Mouse (Mus musculus): ENCODE data around the gene Rnf25. TPM values are rescaled to one million over a fixed set of nuclear protein-coding genes. Genes with fewer than 3 reads are reported as not detected.
A peak's percentile ranks its signal among the peaks of the same experiment; 100 is the strongest.

The Rnf25 gene
- 9.4 and 10.6 TPM in 2 replicates for polyA plus RNA-seq (2014; fragmentation: Nextera tagmentation; extraction: Ambion mirVana)

DNA sequence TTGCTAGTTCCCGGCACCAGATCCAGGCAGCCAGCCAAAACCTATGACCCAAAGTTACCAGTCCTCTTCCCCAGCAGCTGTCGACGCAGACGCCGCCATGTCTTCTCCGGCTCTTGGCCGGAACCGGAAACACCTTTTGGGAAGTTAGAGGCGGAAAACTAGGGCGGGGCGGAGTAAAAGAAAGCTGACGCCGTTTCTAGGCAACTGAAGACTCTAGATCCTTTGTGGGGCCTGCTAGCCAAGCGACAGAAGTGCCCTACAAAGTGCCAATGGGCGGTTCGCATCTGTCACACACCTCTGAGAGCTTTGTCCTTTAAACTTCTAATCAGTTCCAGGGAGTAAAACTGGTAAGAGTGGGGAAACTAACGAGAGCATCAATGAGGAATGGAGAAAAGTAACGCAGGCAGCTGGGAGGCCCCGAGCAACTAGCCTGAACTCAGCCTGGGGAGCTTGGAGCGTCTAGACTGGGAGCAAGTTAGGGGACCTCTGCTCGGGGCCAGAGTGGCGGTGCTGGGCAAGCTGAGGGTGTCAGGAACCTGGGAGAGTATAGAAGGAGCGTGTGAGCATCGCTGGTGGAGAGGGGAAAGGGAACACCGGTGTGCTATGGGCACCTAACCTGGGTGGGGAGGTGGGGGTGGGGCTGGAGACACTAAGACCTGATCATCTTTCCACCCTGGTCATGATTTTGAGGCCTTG is at the start of gene Rnf25, which contains the start of gene Stk36:
TSS of gene Rnf25 (minus strand) at position 131 of the 696 bp plus-strand sequence.
TSS of gene Stk36 (plus strand) at position 179 of the 696 bp plus-strand sequence.
- Histone ChIP-seq H3K4me3 (ENCODE audit: low read depth, low read length) (peak within 1 kb of the TSS; percentile 78), H3K27ac (ENCODE audit: low read depth, low read length) (peak within 1 kb of the TSS; percentile 53), H3K4me2 (ENCODE audit: low read depth, low read length) (peak within 1 kb of the TSS; percentile 84), H3K9me3 (ENCODE audit: control insufficient read depth, low read length) (no peaks in the 10 kb centered on the region), H3K27me3 (ENCODE audit: control insufficient read depth, insufficient read depth, low read length) (no peaks in the 10 kb centered on the region), H3K9ac (replicated peaks; ENCODE audit: low read depth, low read length) (peak within 1 kb of the TSS; percentile 79), H3K4me1 (ENCODE audit: control insufficient read depth, insufficient read depth, low read length) (peaks cover 15% of the 10 kb centered on the region), H3K36me3 (ENCODE audit: control insufficient read depth, insufficient read depth, low read length) (peaks cover 16% of the 10 kb centered on the region)
- ATAC-seq (ENCODE audit: low read depth): peak; percentile 92
- WGBS: 8% methylated on average over 25 of the region's 25 CpGs

DNA sequence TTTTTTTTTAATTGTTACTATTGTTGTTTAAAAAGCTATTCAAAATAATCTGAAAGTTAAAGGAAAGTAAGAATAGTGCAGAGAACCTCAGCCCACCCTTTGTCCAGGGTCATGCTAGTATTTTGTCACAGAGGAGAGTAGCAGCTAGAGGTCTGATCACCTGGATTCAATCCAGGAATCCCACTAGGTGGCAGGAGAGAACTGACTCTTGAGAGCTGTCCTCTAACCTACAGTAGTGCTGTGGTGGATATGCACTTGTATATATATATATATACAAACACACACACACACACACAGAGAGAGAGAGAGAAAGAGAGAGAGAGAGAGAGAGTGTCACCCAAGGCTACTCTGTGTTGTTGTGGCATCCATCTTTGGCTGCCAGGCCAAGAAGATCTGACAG is 42.7 kb upstream of the Rnf25 start:
- H3K4me2 ChIP-seq (ENCODE audit: low read depth, low read length): no peak overlapping the region
- no peak overlapping the region for H3K9ac ChIP-seq (replicated peaks; ENCODE audit: low read depth, low read length)
- H3K9me3 ChIP-seq (ENCODE audit: control insufficient read depth, low read length): no peaks in the 10 kb centered on the region
- H3K36me3 ChIP-seq (ENCODE audit: control insufficient read depth, insufficient read depth, low read length): no peaks in the 10 kb centered on the region
- ATAC-seq (ENCODE audit: low read depth): no peak
- no peaks in the 10 kb centered on the region for H3K4me1 ChIP-seq (ENCODE audit: control insufficient read depth, insufficient read depth, low read length)
- no peaks in the 10 kb centered on the region for H3K27me3 ChIP-seq (ENCODE audit: control insufficient read depth, insufficient read depth, low read length)
- no peak overlapping the region for H3K4me3 ChIP-seq (ENCODE audit: low read depth, low read length)
- H3K27ac ChIP-seq (ENCODE audit: low read depth, low read length): no peak overlapping the region

DNA sequence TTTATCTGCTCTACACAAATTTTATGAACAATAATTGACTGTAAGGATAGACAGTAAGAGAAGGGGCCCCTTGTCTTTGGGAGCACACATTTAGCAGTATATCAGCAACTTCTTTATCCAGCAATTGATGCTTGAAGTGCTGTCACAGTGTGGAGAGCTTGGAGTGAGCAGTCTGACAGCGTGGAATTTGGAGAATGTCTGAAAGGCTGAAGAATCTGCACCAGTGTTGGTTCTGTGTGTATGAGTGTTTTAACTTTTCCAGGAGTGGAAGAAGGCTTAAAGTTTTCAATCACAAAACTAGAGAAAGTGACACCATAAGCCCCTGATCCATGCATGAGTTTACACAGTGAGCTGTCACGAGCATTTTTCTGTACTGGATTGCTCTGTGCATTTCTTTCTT is 42.3 kb upstream of the Rnf25 start:
- H3K4me3 ChIP-seq (ENCODE audit: low read depth, low read length): no peak overlapping the region
- ATAC-seq (ENCODE audit: low read depth): no peak
- H3K9me3 ChIP-seq (ENCODE audit: control insufficient read depth, low read length): no peaks in the 10 kb centered on the region
- H3K27me3 ChIP-seq (ENCODE audit: control insufficient read depth, insufficient read depth, low read length): no peaks in the 10 kb centered on the region
- H3K27ac ChIP-seq (ENCODE audit: low read depth, low read length): no peak overlapping the region
- H3K36me3 ChIP-seq (ENCODE audit: control insufficient read depth, insufficient read depth, low read length): no peaks in the 10 kb centered on the region
- no peak overlapping the region for H3K9ac ChIP-seq (replicated peaks; ENCODE audit: low read depth, low read length)
- no peaks in the 10 kb centered on the region for H3K4me1 ChIP-seq (ENCODE audit: control insufficient read depth, insufficient read depth, low read length)
- no peak overlapping the region for H3K4me2 ChIP-seq (ENCODE audit: low read depth, low read length)
- 87% methylated on average over 2 of the region's 2 CpGs for WGBS

DNA sequence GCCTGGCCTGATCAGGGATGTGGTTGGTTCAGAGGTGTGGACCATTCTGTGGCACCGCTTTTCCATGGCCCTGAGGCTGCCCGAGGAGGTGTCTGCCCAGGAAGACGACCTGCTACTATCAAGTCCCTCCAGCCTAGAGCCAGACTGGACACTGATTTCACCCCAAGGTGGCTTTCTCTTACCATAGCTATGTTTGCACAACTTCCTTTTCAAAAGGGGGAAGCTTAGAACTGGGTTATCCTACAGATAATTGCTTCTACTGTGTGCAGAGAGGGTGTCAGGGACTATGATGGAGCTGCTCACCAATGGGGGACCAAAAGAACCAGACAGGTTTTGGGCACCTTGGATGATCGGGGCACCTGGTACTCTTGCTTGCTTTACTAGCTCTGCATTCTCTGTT is 31.5 kb upstream of the Rnf25 start:
- no peak for ATAC-seq (ENCODE audit: low read depth)
- no peak overlapping the region for H3K27ac ChIP-seq (ENCODE audit: low read depth, low read length)
- no peaks in the 10 kb centered on the region for H3K4me1 ChIP-seq (ENCODE audit: control insufficient read depth, insufficient read depth, low read length)
- H3K4me3 ChIP-seq (ENCODE audit: low read depth, low read length): no peak overlapping the region
- no peak overlapping the region for H3K4me2 ChIP-seq (ENCODE audit: low read depth, low read length)
- H3K9ac ChIP-seq (replicated peaks; ENCODE audit: low read depth, low read length): no peak overlapping the region
- H3K9me3 ChIP-seq (ENCODE audit: control insufficient read depth, low read length): no peaks in the 10 kb centered on the region
- no peaks in the 10 kb centered on the region for H3K27me3 ChIP-seq (ENCODE audit: control insufficient read depth, insufficient read depth, low read length)
- peaks cover 15% of the 10 kb centered on the region for H3K36me3 ChIP-seq (ENCODE audit: control insufficient read depth, insufficient read depth, low read length)
- 92% methylated on average over 4 of the region's 4 CpGs for WGBS

GRCm38 (mm10) chr1:74628001-74628400 is 26.8 kb upstream of the Rnf25 start:
- Histone ChIP-seq H3K4me1 (ENCODE audit: control insufficient read depth, insufficient read depth, low read length) (no peaks in the 10 kb centered on the region), H3K9ac (replicated peaks; ENCODE audit: low read depth, low read length) (no peak overlapping the region), H3K27ac (ENCODE audit: low read depth, low read length) (no peak overlapping the region), H3K27me3 (ENCODE audit: control insufficient read depth, insufficient read depth, low read length) (no peaks in the 10 kb centered on the region), H3K36me3 (ENCODE audit: control insufficient read depth, insufficient read depth, low read length) (peaks cover 24% of the 10 kb centered on the region), H3K4me2 (ENCODE audit: low read depth, low read length) (no peak overlapping the region), H3K4me3 (ENCODE audit: low read depth, low read length) (no peak overlapping the region), H3K9me3 (ENCODE audit: control insufficient read depth, low read length) (no peaks in the 10 kb centered on the region)
- 43% methylated on average over 7 of the region's 7 CpGs for WGBS
- ATAC-seq (ENCODE audit: low read depth): no peak

- no peak for ATAC-seq (ENCODE audit: low read depth)
- no peak overlapping the region for H3K9ac ChIP-seq (replicated peaks; ENCODE audit: low read depth, low read length)
- H3K4me3 ChIP-seq (ENCODE audit: low read depth, low read length): no peak overlapping the region
- no peaks in the 10 kb centered on the region for H3K4me1 ChIP-seq (ENCODE audit: control insufficient read depth, insufficient read depth, low read length)
- no peaks in the 10 kb centered on the region for H3K27me3 ChIP-seq (ENCODE audit: control insufficient read depth, insufficient read depth, low read length)
- 94% methylated on average over 4 of the region's 4 CpGs for WGBS
- H3K9me3 ChIP-seq (ENCODE audit: control insufficient read depth, low read length): no peaks in the 10 kb centered on the region
- H3K27ac ChIP-seq (ENCODE audit: low read depth, low read length): no peak overlapping the region
- peaks cover 24% of the 10 kb centered on the region for H3K36me3 ChIP-seq (ENCODE audit: control insufficient read depth, insufficient read depth, low read length)
- no peak overlapping the region for H3K4me2 ChIP-seq (ENCODE audit: low read depth, low read length)
Observed at GRCm38 (mm10) chr1:74626076-74626475, 24.9 kb upstream of the Rnf25 start.

GRCm38 (mm10) chr1:74624183-74624582 is 23.0 kb upstream of the Rnf25 start:
- WGBS: 91% methylated on average over 1 of the region's 1 CpGs

DNA sequence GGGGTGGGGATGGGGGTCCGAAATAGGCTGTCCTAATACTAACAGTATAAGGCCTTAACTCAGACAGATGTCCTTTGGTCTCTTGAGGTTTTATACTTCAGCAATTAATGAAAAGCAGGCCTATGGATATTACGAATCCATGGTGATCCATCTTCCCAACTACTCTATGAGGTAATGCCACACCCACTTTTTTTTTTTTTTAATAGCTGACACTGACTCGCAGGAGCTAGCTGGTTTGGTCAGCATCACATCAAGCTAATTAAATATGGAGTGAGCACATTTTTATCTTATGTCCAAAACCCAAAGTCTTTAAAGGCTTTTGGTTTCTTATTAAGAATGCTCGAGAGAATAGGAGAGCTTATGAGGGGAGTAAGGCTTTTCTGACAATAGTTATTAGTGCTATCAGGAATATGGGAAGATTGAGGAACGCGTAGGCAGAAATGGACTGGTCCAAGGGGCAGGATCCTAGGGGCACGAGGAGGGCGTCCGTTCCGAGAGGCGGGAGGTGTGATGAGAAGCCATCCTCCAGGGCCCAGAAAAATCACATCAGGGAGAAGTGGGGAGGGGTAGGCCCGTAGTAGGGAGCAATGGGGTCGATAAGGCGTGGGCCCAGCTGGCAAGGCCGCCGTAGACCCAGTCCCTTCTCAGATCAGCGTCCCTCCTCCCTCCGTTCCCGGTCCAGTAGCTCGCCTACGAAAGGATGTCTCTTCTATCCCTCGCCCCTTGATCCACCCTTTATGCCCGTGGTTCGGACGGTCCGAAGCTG is 513 bp downstream of the Rnf25 start:
- H3K9ac ChIP-seq (replicated peaks; ENCODE audit: low read depth, low read length): peak overlapping the region; percentile 79
- peak overlapping the region; percentile 53 for H3K27ac ChIP-seq (ENCODE audit: low read depth, low read length)
- peak; percentile 78 for ATAC-seq (ENCODE audit: low read depth)
- no peaks in the 10 kb centered on the region for H3K9me3 ChIP-seq (ENCODE audit: control insufficient read depth, low read length)
- H3K36me3 ChIP-seq (ENCODE audit: control insufficient read depth, insufficient read depth, low read length): peaks cover 18% of the 10 kb centered on the region
- peak overlapping the region; percentile 84 for H3K4me2 ChIP-seq (ENCODE audit: low read depth, low read length)
- peak overlapping the region; percentile 78 for H3K4me3 ChIP-seq (ENCODE audit: low read depth, low read length)
- 9% methylated on average over 26 of the region's 26 CpGs for WGBS
- no peaks in the 10 kb centered on the region for H3K27me3 ChIP-seq (ENCODE audit: control insufficient read depth, insufficient read depth, low read length)
- peaks cover 15% of the 10 kb centered on the region for H3K4me1 ChIP-seq (ENCODE audit: control insufficient read depth, insufficient read depth, low read length)

More at GRCm38 (mm10) chr1:74624183-74624582, 23.0 kb upstream of the Rnf25 start:
- Histone ChIP-seq H3K9me3 (ENCODE audit: control insufficient read depth, low read length) (no peaks in the 10 kb centered on the region), H3K36me3 (ENCODE audit: control insufficient read depth, insufficient read depth, low read length) (peaks cover 24% of the 10 kb centered on the region), H3K4me2 (ENCODE audit: low read depth, low read length) (no peak overlapping the region), H3K27ac (ENCODE audit: low read depth, low read length) (no peak overlapping the region), H3K27me3 (ENCODE audit: control insufficient read depth, insufficient read depth, low read length) (no peaks in the 10 kb centered on the region), H3K4me3 (ENCODE audit: low read depth, low read length) (no peak overlapping the region), H3K4me1 (ENCODE audit: control insufficient read depth, insufficient read depth, low read length) (no peaks in the 10 kb centered on the region), H3K9ac (replicated peaks; ENCODE audit: low read depth, low read length) (no peak overlapping the region)
- no peak for ATAC-seq (ENCODE audit: low read depth)

DNA sequence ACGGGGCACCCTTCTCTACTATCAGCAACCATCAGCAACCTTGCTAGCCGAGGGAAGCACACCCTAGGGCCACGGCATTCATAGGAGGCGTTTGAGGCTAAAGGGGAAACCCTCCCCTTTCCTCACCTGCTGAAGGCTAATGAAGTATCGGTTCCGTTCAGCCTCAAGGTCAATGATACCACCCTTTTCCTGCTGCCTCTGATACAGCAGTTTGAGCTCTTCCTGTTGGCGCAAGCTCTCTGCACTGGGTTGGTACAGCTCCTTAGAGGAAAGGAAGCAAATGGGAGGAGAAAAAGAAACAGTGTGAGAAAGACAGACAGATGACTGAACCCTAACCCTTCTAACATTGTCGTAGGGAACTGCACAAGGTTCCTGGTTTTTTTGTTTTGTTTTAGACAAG is 6.8 kb downstream of the Rnf25 start:
- no peaks in the 10 kb centered on the region for H3K4me1 ChIP-seq (ENCODE audit: control insufficient read depth, insufficient read depth, low read length)
- no peak overlapping the region for H3K27ac ChIP-seq (ENCODE audit: low read depth, low read length)
- 96% methylated on average over 8 of the region's 8 CpGs for WGBS
- no peaks in the 10 kb centered on the region for H3K27me3 ChIP-seq (ENCODE audit: control insufficient read depth, insufficient read depth, low read length)
- H3K4me3 ChIP-seq (ENCODE audit: low read depth, low read length): no peak overlapping the region
- H3K36me3 ChIP-seq (ENCODE audit: control insufficient read depth, insufficient read depth, low read length): peaks cover 47% of the 10 kb centered on the region
- ATAC-seq (ENCODE audit: low read depth): no peak
- no peak overlapping the region for H3K4me2 ChIP-seq (ENCODE audit: low read depth, low read length)
- H3K9ac ChIP-seq (replicated peaks; ENCODE audit: low read depth, low read length): no peak overlapping the region
- no peaks in the 10 kb centered on the region for H3K9me3 ChIP-seq (ENCODE audit: control insufficient read depth, low read length)

All from neural tube, embryonic 14.5 days (tissue).